Mouse (Mus musculus) ES-Bruce4 (cell line): ENCODE data around the gene Rnf180. TPM values are rescaled to one million over a fixed set of nuclear protein-coding genes. Genes with fewer than 3 reads are reported as not detected.
A peak's percentile ranks its signal among the peaks of the same experiment; 100 is the strongest.

Experiments
- H3K27ac ChIP-seq: 2 replicates; pipeline ENCODE4 v1.5.1; 2012; ENCODE audit warnings: low read length, inconsistent platforms; ENCODE audit not compliant: insufficient read depth
- H3K27me3 ChIP-seq: 2 replicates; pipeline ENCODE4 v1.6.1; 2012; ENCODE audit warnings: mild to moderate bottlenecking, low read length, inconsistent platforms; ENCODE audit not compliant: control insufficient read depth, poor library complexity, insufficient read depth, severe bottlenecking
- H3K36me3 ChIP-seq: 2 replicates; pipeline ENCODE4 v1.6.1; 2012; ENCODE audit warnings: inconsistent platforms, mild to moderate bottlenecking, low read length, moderate library complexity; ENCODE audit not compliant: control insufficient read depth, poor library complexity, insufficient read depth, severe bottlenecking
- H3K4me1 ChIP-seq: one replicate; pipeline ENCODE4 v1.8.1; 2011; ENCODE audit warnings: low read length; ENCODE audit not compliant: control insufficient read depth, insufficient read depth
- H3K4me3 ChIP-seq: 2 replicates; pipeline ENCODE4 v1.5.1; 2011; ENCODE audit warnings: low read depth, mild to moderate bottlenecking, low read length
- H3K9ac ChIP-seq: 2 replicates; pipeline ENCODE4 v1.6.1; 2012; ENCODE audit warnings: low read depth, mild to moderate bottlenecking, inconsistent platforms; ENCODE audit not compliant: poor library complexity, severe bottlenecking
- H3K9me3 ChIP-seq: replicated peaks from 2 replicates; pipeline ENCODE4 v1.6.1; 2012; ENCODE audit warnings: mild to moderate bottlenecking, low read length, inconsistent platforms; ENCODE audit not compliant: control insufficient read depth, poor library complexity, insufficient read depth, severe bottlenecking
- CTCF ChIP-seq: IDR thresholded peaks from one replicate; pipeline ENCODE4 v1.8.1; 2011; ENCODE audit warnings: low read depth, low read length
- EP300 ChIP-seq: IDR thresholded peaks from 2 replicates; pipeline ENCODE4 v1.6.1; 2011; ENCODE audit warnings: low read depth, low read length; ENCODE audit not compliant: insufficient read depth
- POLR2A ChIP-seq: IDR thresholded peaks from one replicate; pipeline ENCODE4 v1.8.1; 2011; ENCODE audit warnings: low read length; ENCODE audit not compliant: insufficient read depth
- polyA plus RNA-seq: library from polyadenylated mRNA; stranded (reverse); fragments of >200 nt; gene quantifications from 2 replicates; pipeline ENCODE4 v1.2.4, GENCODE M21; 2011; ENCODE audit warnings: low read depth; ENCODE audit not compliant: missing spikeins, insufficient read depth, insufficient read length

Gene Rnf180
- polyA plus RNA-seq, 1 experiment = 1.1 TPM

GRCm38 (mm10) chr13:105305513-105305912 lies 10.9 kb upstream of the Rnf180 start:
- TF ChIP-seq CTCF = no peak
- no peak for TF ChIP-seq POLR2A
- no peak for TF ChIP-seq EP300
- Histone ChIP-seq H3K27ac (no peak overlapping the region), H3K4me1 (no peaks in the 10 kb centered on the region), H3K4me3 (no peak overlapping the region), H3K9ac (no peak overlapping the region), H3K27me3 (no peaks in the 10 kb centered on the region), H3K9me3 (no peaks in the 10 kb centered on the region), H3K36me3 (no peaks in the 10 kb centered on the region)

GRCm38 (mm10) chr13:105304054-105304453 lies 9.4 kb upstream of the Rnf180 start:
- Histone ChIP-seq H3K9me3 (no peaks in the 10 kb centered on the region), H3K9ac (no peak overlapping the region)
- TF ChIP-seq POLR2A (no peak), CTCF (no peak), EP300 (no peak)

GRCm38 (mm10) chr13:105300009-105300346 lies 5.4 kb upstream of the Rnf180 start:
- TF ChIP-seq CTCF (no peak), POLR2A (no peak), EP300 (no peak)
- no peaks in the 10 kb centered on the region for H3K4me1 ChIP-seq
- no peak overlapping the region for H3K4me3 ChIP-seq
- no peak overlapping the region for H3K27ac ChIP-seq
- peaks cover 2% of the 10 kb centered on the region; the same call in 1 of the 2 replicates for H3K27me3 ChIP-seq
- H3K9ac ChIP-seq = no peak overlapping the region
- H3K36me3 ChIP-seq = no peaks in the 10 kb centered on the region
- no peaks in the 10 kb centered on the region for H3K9me3 ChIP-seq

More at GRCm38 (mm10) chr13:105304054-105304453, 9.4 kb upstream of the Rnf180 start:
- no peaks in the 10 kb centered on the region for H3K36me3 ChIP-seq
- no peak overlapping the region for H3K4me3 ChIP-seq
- no peaks in the 10 kb centered on the region for H3K27me3 ChIP-seq
- no peaks in the 10 kb centered on the region for H3K4me1 ChIP-seq
- H3K27ac ChIP-seq = no peak overlapping the region

- no peaks in the 10 kb centered on the region for H3K4me1 ChIP-seq
These were observed 4.8 kb upstream of the Rnf180 start for GRCm38 (mm10) chr13:105299162-105300008.

GRCm38 (mm10) chr13:105293781-105294667 lies 591 bp downstream of the Rnf180 start:
- no peaks in the 10 kb centered on the region for H3K36me3 ChIP-seq
- peak overlapping the region; percentile 88 for H3K9ac ChIP-seq
- no peak overlapping the region for H3K27ac ChIP-seq
- TF ChIP-seq EP300 (no peak), CTCF (no peak), POLR2A (no peak)
- H3K27me3 ChIP-seq = peaks cover 4% of the 10 kb centered on the region; the same call in 1 of the 2 replicates
- no peaks in the 10 kb centered on the region for H3K9me3 ChIP-seq
- peak overlapping the region; percentile 74 for H3K4me3 ChIP-seq
- H3K4me1 ChIP-seq = no peaks in the 10 kb centered on the region

More at GRCm38 (mm10) chr13:105299162-105300008, 4.8 kb upstream of the Rnf180 start:
- no peaks in the 10 kb centered on the region for H3K36me3 ChIP-seq
- no peaks in the 10 kb centered on the region for H3K9me3 ChIP-seq
- no peak overlapping the region for H3K27ac ChIP-seq
- no peak for TF ChIP-seq CTCF
- no peak for TF ChIP-seq POLR2A
- TF ChIP-seq EP300 = no peak
- H3K27me3 ChIP-seq = peaks cover 2% of the 10 kb centered on the region; the same call in 1 of the 2 replicates
- no peak overlapping the region for H3K4me3 ChIP-seq
- H3K9ac ChIP-seq = no peak overlapping the region
